Mouse (Mus musculus) small intestine, adult 2 months (tissue): ENCODE results near the gene 5730522E02Rik. TPM values are rescaled to one million over a fixed set of nuclear protein-coding genes. Genes with fewer than 3 reads are reported as not detected.

Experiments used
- H3K27ac ChIP-seq: fragments of 200-500 bp; 2 replicates; pipeline ENCODE4 v1.5.1; 2012; ENCODE audit warnings: low read depth, low read length, control low read depth, inconsistent platforms; ENCODE audit not compliant: insufficient read depth
- H3K27me3 ChIP-seq: fragments of 200-500 bp; 2 replicates; pipeline ENCODE4 v1.6.1; 2012; ENCODE audit warnings: mild to moderate bottlenecking, moderate library complexity, low read length, inconsistent platforms; ENCODE audit not compliant: control insufficient read depth, insufficient read depth
- H3K36me3 ChIP-seq: fragments of 200-500 bp; 2 replicates; pipeline ENCODE4 v1.6.1; 2012; ENCODE audit warnings: mild to moderate bottlenecking, low read length, control low read depth, inconsistent platforms; ENCODE audit not compliant: control insufficient read depth, insufficient read depth
- H3K4me1 ChIP-seq: fragments of 200-500 bp; 2 replicates; pipeline ENCODE4 v1.6.1; 2012; ENCODE audit warnings: low read length, inconsistent platforms, mixed read lengths; ENCODE audit not compliant: control insufficient read depth, insufficient read depth, insufficient read length
- H3K4me3 ChIP-seq: fragments of 200-500 bp; 2 replicates; pipeline ENCODE4 v1.5.1; 2012; ENCODE audit warnings: low read depth, mild to moderate bottlenecking, control low read depth, inconsistent platforms, low read length, moderate library complexity
- CTCF ChIP-seq: fragments of 200-500 bp; IDR thresholded peaks from 2 replicates; pipeline ENCODE4 v1.5.1; 2012; ENCODE audit warnings: low read depth, mild to moderate bottlenecking, control low read depth, inconsistent platforms, low read length, moderate library complexity, mixed read lengths; ENCODE audit not compliant: insufficient replicate concordance, insufficient read length; ENCODE audit errors: extremely low read depth
- POLR2A ChIP-seq: fragments of 200-500 bp; IDR thresholded peaks from 2 replicates; pipeline ENCODE4 v1.6.1; 2012; ENCODE audit warnings: low read depth, mild to moderate bottlenecking, control low read depth, inconsistent platforms, low read length, moderate library complexity
- WGBS: fragments of 180-500 bp; shearing (Covaris S2); methylation state at CpG from one replicate; pipeline ENCODE4 v1.1.7; 2018; 5-methylcytosine and 5-hydroxymethylcytosine counted together
- polyA plus RNA-seq: library from polyadenylated mRNA; depleted of rRNA; stranded (reverse); fragments of >200 nt; gene quantifications from 2 replicates; pipeline ENCODE4 v1.2.3, GENCODE M21; 2012

Gene 5730522E02Rik
- polyA plus RNA-seq, 1 experiment: not detected

GRCm38 (mm10) chr11:26200970-26201777, 9.4 kb downstream of the 5730522E02Rik start:
- no peaks in the 10 kb centered on the region for H3K4me1 ChIP-seq
- H3K27me3 ChIP-seq: no peaks in the 10 kb centered on the region
- no peak overlapping the region for H3K4me3 ChIP-seq
- no peaks in the 10 kb centered on the region for H3K36me3 ChIP-seq
- 42% methylated on average over 4 of the region's 4 CpGs for WGBS
- TF ChIP-seq CTCF: peak; percentile 61; the same call in 1 of the 2 replicates
- TF ChIP-seq POLR2A: no peak
- no peak overlapping the region for H3K27ac ChIP-seq

GRCm38 (mm10) chr11:26195468-26195867, 15.1 kb downstream of the 5730522E02Rik start:
- 84% methylated on average over 3 of the region's 3 CpGs for WGBS
- Histone ChIP-seq H3K27me3 (no peaks in the 10 kb centered on the region), H3K27ac (no peak overlapping the region)

DNA sequence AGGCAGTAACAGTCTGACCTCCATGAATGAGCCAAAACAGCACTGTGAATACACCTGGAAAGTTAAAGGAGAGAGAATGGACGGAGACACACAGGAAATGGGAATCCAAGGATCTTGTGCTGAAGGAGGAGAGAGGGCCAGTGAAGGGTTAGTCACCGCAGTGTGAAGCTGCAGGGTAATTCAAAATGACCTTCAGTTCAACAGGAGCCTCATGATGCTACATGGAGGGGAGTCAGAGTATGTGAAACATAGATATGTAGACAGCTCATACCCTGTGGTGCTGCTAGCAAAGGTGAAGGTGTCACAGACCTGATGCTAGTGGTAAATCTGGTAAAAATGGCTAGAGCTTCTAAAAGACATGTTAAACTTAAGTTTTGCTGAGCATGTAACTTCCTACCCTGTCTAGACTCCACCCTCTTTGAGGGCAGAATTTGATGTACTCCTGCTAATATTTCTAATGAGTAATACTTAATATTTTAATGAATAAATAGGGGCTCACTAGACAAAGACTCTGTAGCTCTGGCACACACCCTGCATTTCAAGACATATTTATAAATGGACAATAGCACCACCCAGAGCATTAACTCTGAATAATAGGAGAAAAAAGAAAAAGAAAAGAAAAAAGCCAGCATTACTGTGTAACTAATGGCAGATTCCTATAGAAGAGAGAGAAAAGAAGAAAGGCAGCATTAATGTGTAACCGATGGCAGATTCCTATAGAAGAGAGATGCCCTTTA, 23.2 kb downstream of the 5730522E02Rik start:
- H3K4me1 ChIP-seq: no peaks in the 10 kb centered on the region
- no peak overlapping the region for H3K27ac ChIP-seq
- WGBS: 81% methylated on average over 3 of the region's 3 CpGs
- no peak overlapping the region for H3K4me3 ChIP-seq
- TF ChIP-seq POLR2A (no peak), CTCF (no peak)
- H3K36me3 ChIP-seq: no peaks in the 10 kb centered on the region
- no peaks in the 10 kb centered on the region for H3K27me3 ChIP-seq

More at GRCm38 (mm10) chr11:26195468-26195867, 15.1 kb downstream of the 5730522E02Rik start:
- no peak overlapping the region for H3K4me3 ChIP-seq
- no peaks in the 10 kb centered on the region for H3K36me3 ChIP-seq
- TF ChIP-seq POLR2A: no peak
- no peaks in the 10 kb centered on the region for H3K4me1 ChIP-seq

- Histone ChIP-seq H3K36me3 (no peaks in the 10 kb centered on the region), H3K27me3 (no peaks in the 10 kb centered on the region), H3K27ac (no peak overlapping the region), H3K4me1 (no peaks in the 10 kb centered on the region), H3K4me3 (no peak overlapping the region)
- WGBS: 90% methylated on average over 2 of the region's 2 CpGs
- TF ChIP-seq POLR2A (no peak), CTCF (no peak)
These were observed 40.0 kb downstream of the 5730522E02Rik start for GRCm38 (mm10) chr11:26170572-26170971.

GRCm38 (mm10) chr11:26167609-26167971, 43.0 kb downstream of the 5730522E02Rik start:
- H3K27ac ChIP-seq: no peak overlapping the region
- TF ChIP-seq POLR2A (no peak), CTCF (no peak)
- no peaks in the 10 kb centered on the region for H3K4me1 ChIP-seq
- no peak overlapping the region for H3K4me3 ChIP-seq
- H3K36me3 ChIP-seq: no peaks in the 10 kb centered on the region
- 43% methylated on average over 7 of the region's 7 CpGs for WGBS
- no peaks in the 10 kb centered on the region for H3K27me3 ChIP-seq

DNA sequence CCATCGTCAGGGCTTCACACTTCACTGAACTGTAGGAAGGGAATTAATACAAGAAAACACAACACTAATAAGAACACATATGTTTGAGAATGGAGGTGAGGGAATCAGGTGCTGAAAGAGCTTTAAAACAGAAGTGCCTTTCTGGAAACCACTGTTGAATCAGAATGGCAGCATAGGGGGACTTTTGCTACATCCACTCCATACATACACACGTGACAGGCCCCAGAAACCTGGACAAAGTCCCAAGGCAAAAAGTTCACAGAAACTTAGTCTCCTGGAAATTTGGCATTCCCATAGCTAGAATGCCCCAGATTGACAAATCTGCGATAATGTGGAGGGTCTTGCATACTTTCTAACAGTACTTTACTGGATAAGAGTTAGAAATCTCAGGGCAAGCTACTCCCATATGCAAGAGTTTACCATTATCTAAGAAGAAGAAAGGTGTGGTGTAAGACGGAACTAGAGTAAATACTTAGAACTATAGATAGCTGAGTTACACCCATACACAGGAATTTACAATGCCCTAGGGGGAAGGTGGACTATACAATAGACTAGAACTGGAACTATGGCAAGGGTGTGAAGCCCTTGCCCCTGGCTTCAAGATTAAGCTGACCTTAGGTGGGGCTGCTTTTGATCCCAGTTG, 43.5 kb downstream of the 5730522E02Rik start:
- no peak for TF ChIP-seq POLR2A
- TF ChIP-seq CTCF: no peak
- 52% methylated on average over 4 of the region's 4 CpGs for WGBS
- Histone ChIP-seq H3K4me3 (no peak overlapping the region), H3K27ac (no peak overlapping the region), H3K27me3 (no peaks in the 10 kb centered on the region), H3K4me1 (no peaks in the 10 kb centered on the region), H3K36me3 (no peaks in the 10 kb centered on the region)
